Mouse (Mus musculus): ENCODE measurements at regions not wholly inside any gene's neighbourhood (a gene's known extent, or its start where the extent isn't known, plus 50 kb on each side); places are given as distances from the start of the nearest gene placed in this dataset.

- no peak for TF ChIP-seq CTCF (IDR thresholded peaks at IDR 0.05; ENCODE audit: borderline replicate concordance, insufficient read depth, low read depth, low read length)
- no peak for TF ChIP-seq POLR2A (IDR thresholded peaks at IDR 0.05; ENCODE audit: borderline replicate concordance, insufficient read depth, low read length)
- no peak overlapping the region for H3K4me3 ChIP-seq (replicated peaks; ENCODE audit: insufficient read depth, low read depth, low read length)
- no peak for DNase-seq
- 81% methylated on average over 5 of the region's 5 CpGs for WGBS
- H3K4me1 ChIP-seq (ENCODE audit: control insufficient read depth, insufficient read depth, low read length), result no peaks in the 10 kb centered on the region
- no peaks in the 10 kb centered on the region; the same call in 1 of the 2 replicates for H3K27me3 ChIP-seq (ENCODE audit: control insufficient read depth, insufficient read depth, low read length)
- no peak overlapping the region for H3K27ac ChIP-seq (ENCODE audit: insufficient read depth, low read length)
These were observed 154.2 kb upstream of the Pdzrn3 start for GRCm38 (mm10) chr6:101531914-101532313.

GRCm38 (mm10) chr6:101525129-101525528, 147.4 kb upstream of the Pdzrn3 start:
- 38% methylated on average over 2 of the region's 2 CpGs for WGBS
- Histone ChIP-seq H3K4me1 (ENCODE audit: control insufficient read depth, insufficient read depth, low read length) (no peaks in the 10 kb centered on the region), H3K27ac (ENCODE audit: insufficient read depth, low read length) (no peak overlapping the region), H3K27me3 (ENCODE audit: control insufficient read depth, insufficient read depth, low read length) (no peaks in the 10 kb centered on the region; the same call in 1 of the 2 replicates), H3K4me3 (replicated peaks; ENCODE audit: insufficient read depth, low read depth, low read length) (no peak overlapping the region)
- no peak for DNase-seq
- TF ChIP-seq POLR2A (IDR thresholded peaks at IDR 0.05; ENCODE audit: borderline replicate concordance, insufficient read depth, low read length) (no peak), CTCF (IDR thresholded peaks at IDR 0.05; ENCODE audit: borderline replicate concordance, insufficient read depth, low read depth, low read length) (no peak)

GRCm38 (mm10) chr6:101521316-101521715, 143.6 kb upstream of the Pdzrn3 start:
- TF ChIP-seq POLR2A (IDR thresholded peaks at IDR 0.05; ENCODE audit: borderline replicate concordance, insufficient read depth, low read length) (no peak), CTCF (IDR thresholded peaks at IDR 0.05; ENCODE audit: borderline replicate concordance, insufficient read depth, low read depth, low read length) (no peak)
- Histone ChIP-seq H3K27ac (ENCODE audit: insufficient read depth, low read length) (no peak overlapping the region), H3K27me3 (ENCODE audit: control insufficient read depth, insufficient read depth, low read length) (no peaks in the 10 kb centered on the region; the same call in 1 of the 2 replicates), H3K4me1 (ENCODE audit: control insufficient read depth, insufficient read depth, low read length) (no peaks in the 10 kb centered on the region), H3K4me3 (replicated peaks; ENCODE audit: insufficient read depth, low read depth, low read length) (no peak overlapping the region)
- WGBS, result 91% methylated on average over 6 of the region's 6 CpGs
- DNase-seq, result no peak

- Histone ChIP-seq H3K4me3 (replicated peaks; ENCODE audit: insufficient read depth, low read depth, low read length) (no peak overlapping the region), H3K27ac (ENCODE audit: insufficient read depth, low read length) (no peak overlapping the region), H3K4me1 (ENCODE audit: control insufficient read depth, insufficient read depth, low read length) (no peaks in the 10 kb centered on the region), H3K27me3 (ENCODE audit: control insufficient read depth, insufficient read depth, low read length) (no peaks in the 10 kb centered on the region; the same call in 1 of the 2 replicates)
- WGBS, result 65% methylated on average over 3 of the region's 3 CpGs
- TF ChIP-seq CTCF (IDR thresholded peaks at IDR 0.05; ENCODE audit: borderline replicate concordance, insufficient read depth, low read depth, low read length), result no peak
- DNase-seq, result no peak
These were observed 143.1 kb upstream of the Pdzrn3 start for GRCm38 (mm10) chr6:101520755-101521154.

- no peak for DNase-seq
- Histone ChIP-seq H3K4me1 (ENCODE audit: control insufficient read depth, insufficient read depth, low read length) (no peaks in the 10 kb centered on the region), H3K27me3 (ENCODE audit: control insufficient read depth, insufficient read depth, low read length) (no peaks in the 10 kb centered on the region; the same call in 1 of the 2 replicates), H3K4me3 (replicated peaks; ENCODE audit: insufficient read depth, low read depth, low read length) (no peak overlapping the region), H3K27ac (ENCODE audit: insufficient read depth, low read length) (no peak overlapping the region)
- WGBS, result 45% methylated on average over 9 of the region's 9 CpGs
- TF ChIP-seq CTCF (IDR thresholded peaks at IDR 0.05; ENCODE audit: borderline replicate concordance, insufficient read depth, low read depth, low read length) (no peak), POLR2A (IDR thresholded peaks at IDR 0.05; ENCODE audit: borderline replicate concordance, insufficient read depth, low read length) (no peak)
These were observed 141.4 kb upstream of the Pdzrn3 start for GRCm38 (mm10) chr6:101518904-101519701.

- H3K27me3 ChIP-seq (ENCODE audit: control insufficient read depth, insufficient read depth, low read length), result no peaks in the 10 kb centered on the region; the same call in 1 of the 2 replicates
- DNase-seq, result no peak
- no peak for TF ChIP-seq POLR2A (IDR thresholded peaks at IDR 0.05; ENCODE audit: borderline replicate concordance, insufficient read depth, low read length)
- no peak for TF ChIP-seq CTCF (IDR thresholded peaks at IDR 0.05; ENCODE audit: borderline replicate concordance, insufficient read depth, low read depth, low read length)
- no peak overlapping the region for H3K27ac ChIP-seq (ENCODE audit: insufficient read depth, low read length)
- WGBS, result 82% methylated on average over 2 of the region's 2 CpGs
- H3K4me1 ChIP-seq (ENCODE audit: control insufficient read depth, insufficient read depth, low read length), result no peaks in the 10 kb centered on the region
- no peak overlapping the region for H3K4me3 ChIP-seq (replicated peaks; ENCODE audit: insufficient read depth, low read depth, low read length)
These were observed 139.9 kb upstream of the Pdzrn3 start for GRCm38 (mm10) chr6:101517584-101517983.

- TF ChIP-seq POLR2A (IDR thresholded peaks at IDR 0.05; ENCODE audit: borderline replicate concordance, insufficient read depth, low read length) (no peak), CTCF (IDR thresholded peaks at IDR 0.05; ENCODE audit: borderline replicate concordance, insufficient read depth, low read depth, low read length) (no peak)
- Histone ChIP-seq H3K27me3 (ENCODE audit: control insufficient read depth, insufficient read depth, low read length) (no peaks in the 10 kb centered on the region), H3K4me1 (ENCODE audit: control insufficient read depth, insufficient read depth, low read length) (no peaks in the 10 kb centered on the region), H3K27ac (ENCODE audit: insufficient read depth, low read length) (no peak overlapping the region), H3K4me3 (replicated peaks; ENCODE audit: insufficient read depth, low read depth, low read length) (no peak overlapping the region)
- 74% methylated on average over 2 of the region's 2 CpGs for WGBS
- DNase-seq, result peak in 1 of 2 experiments; percentile 15
These were observed 136.0 kb upstream of the Pdzrn3 start for GRCm38 (mm10) chr6:101513696-101514095.

- H3K4me1 ChIP-seq (ENCODE audit: control insufficient read depth, insufficient read depth, low read length), result no peaks in the 10 kb centered on the region
- no peak for TF ChIP-seq CTCF (IDR thresholded peaks at IDR 0.05; ENCODE audit: borderline replicate concordance, insufficient read depth, low read depth, low read length)
- no peak for TF ChIP-seq POLR2A (IDR thresholded peaks at IDR 0.05; ENCODE audit: borderline replicate concordance, insufficient read depth, low read length)
- no peak for DNase-seq
- WGBS, result 16% methylated on average over 5 of the region's 5 CpGs
- no peaks in the 10 kb centered on the region for H3K27me3 ChIP-seq (ENCODE audit: control insufficient read depth, insufficient read depth, low read length)
- no peak overlapping the region for H3K4me3 ChIP-seq (replicated peaks; ENCODE audit: insufficient read depth, low read depth, low read length)
- no peak overlapping the region for H3K27ac ChIP-seq (ENCODE audit: insufficient read depth, low read length)
These were observed 124.5 kb upstream of the Pdzrn3 start for GRCm38 (mm10) chr6:101502149-101502548.

All from cerebellum, adult 2 months (tissue).